Mouse (Mus musculus) heart, postnatal 25 days (tissue): ENCODE results near the gene Zscan4-ps3. TPM values are rescaled to one million over a fixed set of nuclear protein-coding genes. Genes with fewer than 3 reads are reported as not detected.
"Not testable (repeated sequence)": the region's sequence is repeated elsewhere in the genome, so short reads cannot be mapped to it uniquely, and the experiment has no call there.

ENCODE experiments used
- DNase-seq: peaks from one replicate; pipeline ENCODE4 v3.0.0; 2022; ENCODE audit warnings: low spot score
- intact Hi-C: fragments of 180-260 bp; cut with DNase I; formaldehyde crosslinking; loops from one replicate; pipeline ENCODE4 v1.15.1; 2025
- total RNA-seq, 2 experiments: library from RNA; stranded (reverse); gene quantifications; 2 replicates each; pipeline ENCODE4 v1.2.3; 2021

The Zscan4-ps3 gene
- total RNA-seq: not detected

- intact Hi-C loops, DNase-seq: not testable (repeated sequence)
Measured at GRCm38 (mm10) chr7:11609008-11609407, at the start of gene Zscan4-ps3. Gene Zscan4-ps3 (plus strand): TSS chr7:11609308.

DNA sequence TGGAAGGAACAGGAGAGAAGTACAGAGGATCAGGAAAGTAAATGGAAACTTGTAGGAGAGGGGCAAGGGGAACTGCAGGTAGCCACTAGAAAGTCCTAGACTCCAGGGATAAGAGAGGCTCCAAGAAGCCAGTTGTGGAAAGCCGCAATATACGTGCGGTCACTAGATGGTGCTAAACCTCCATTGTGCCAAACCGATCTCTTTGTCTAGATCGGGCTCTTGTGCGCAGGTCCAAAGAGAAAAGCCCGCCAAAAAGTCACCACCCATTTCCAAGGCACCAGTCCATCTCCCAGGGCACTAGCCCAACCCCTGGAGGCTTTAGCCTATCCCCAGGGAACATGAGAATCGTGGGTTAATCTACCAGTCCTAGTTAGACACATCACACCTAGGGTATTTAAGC, 8.0 kb downstream of the Zscan4-ps3 start:
- not testable (repeated sequence) for DNase-seq

More for the DNA sequence above, 8.0 kb downstream of the Zscan4-ps3 start:
- intact Hi-C loops: not testable (repeated sequence)

Other genes with a start within 250 kb of the Zscan4-ps3 start
- gene Zscan4f, start 211.4 kb upstream of the Zscan4-ps3 start, total RNA-seq: not detected
- gene Zscan4-ps2, start 95.0 kb upstream of the Zscan4-ps3 start, total RNA-seq: not detected
- not detected for gene Vmn1r72, start 70.8 kb downstream of the Zscan4-ps3 start, total RNA-seq
- not detected for gene Vmn1r73, start 121.0 kb downstream of the Zscan4-ps3 start, total RNA-seq
- not detected for gene Vmn1r74, start 224.7 kb downstream of the Zscan4-ps3 start, total RNA-seq